Mouse (Mus musculus) 3134 (cell line): ENCODE measurements around the gene Lrrk2.

Experiments used
- DNase-seq: peaks from one replicate; pipeline ENCODE4 v3.0.0-alpha.2; 2011; ENCODE audit warnings: low spot score; ENCODE audit not compliant: insufficient read length; ENCODE audit errors: extremely low read depth

Lrrk2 gene

DNA sequence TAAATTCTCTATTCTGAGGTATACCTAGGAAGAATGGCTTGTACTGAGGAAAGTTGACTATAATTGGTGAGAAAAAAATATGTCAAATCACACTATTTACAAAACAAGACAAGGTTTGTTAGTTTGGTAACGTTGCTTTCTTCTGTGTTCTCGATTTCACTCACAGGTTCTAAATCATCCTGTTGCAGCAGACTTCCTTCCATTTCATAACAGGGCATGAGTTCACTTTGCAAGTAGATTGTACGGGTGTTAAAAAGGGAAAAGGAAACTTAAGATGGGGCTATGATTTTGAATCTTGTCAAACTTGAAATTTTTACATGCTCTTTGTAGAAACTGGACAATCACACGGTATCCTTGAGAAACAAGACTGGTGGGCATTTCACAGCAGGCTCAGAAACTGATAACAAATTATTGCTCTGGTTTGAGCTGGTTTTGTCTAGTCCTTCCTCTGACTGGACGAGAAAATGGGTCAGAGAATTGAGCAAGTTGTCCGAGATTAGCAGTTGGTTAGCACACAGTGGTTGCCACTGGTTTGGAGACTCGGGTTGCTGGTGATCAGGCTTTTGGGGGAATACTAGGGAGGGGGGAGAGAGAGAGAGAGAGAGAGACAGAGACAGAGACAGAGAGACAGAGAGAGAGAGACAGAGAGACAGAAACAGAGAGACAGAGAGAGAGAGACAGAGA is 13.0 kb downstream of the Lrrk2 start:
- DNase-seq: no peak

DNA sequence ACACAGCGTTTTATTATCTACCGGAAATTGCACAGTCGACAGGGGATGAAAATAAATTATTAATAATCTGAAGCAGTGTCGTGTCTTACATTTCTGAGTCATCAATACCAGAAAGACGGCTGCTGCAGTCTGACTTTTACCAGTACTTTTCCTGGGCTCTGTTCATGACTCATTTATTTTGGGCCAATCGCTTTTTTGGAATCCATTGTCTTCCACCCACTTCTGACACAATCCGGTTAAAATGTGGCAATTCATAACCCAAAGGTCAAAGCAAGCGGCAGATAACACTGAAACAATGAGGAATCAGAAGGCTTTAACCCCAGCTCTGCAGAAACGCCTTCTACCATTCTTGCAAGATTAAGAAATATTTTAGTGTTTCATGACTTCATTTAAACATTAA is 17.7 kb downstream of the Lrrk2 start:
- peak; percentile 29 for DNase-seq

GRCm38 (mm10) chr15:91693051-91693450 is 20.1 kb downstream of the Lrrk2 start:
- no peak for DNase-seq

DNA sequence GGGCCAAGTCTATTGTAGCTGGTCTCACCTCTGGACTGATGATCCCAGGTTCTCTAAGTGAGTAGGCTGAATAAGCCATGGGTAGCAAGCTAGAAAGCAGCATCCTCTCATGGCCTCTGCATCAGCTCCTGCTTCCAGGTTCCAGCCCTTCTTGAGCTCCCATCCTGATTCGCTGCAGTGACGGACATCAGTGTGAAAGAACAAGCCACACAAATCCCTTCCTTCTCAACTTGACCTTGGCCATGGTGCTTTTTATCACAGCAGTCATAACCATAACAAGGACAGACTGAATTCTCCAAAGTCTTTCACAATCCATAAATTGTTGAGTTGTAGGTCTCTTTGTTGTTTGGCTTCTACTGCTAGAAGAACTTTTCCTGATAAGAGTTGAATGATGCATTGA is 20.9 kb downstream of the Lrrk2 start:
- DNase-seq: no peak

- DNase-seq: peak; percentile 29
Observed at GRCm38 (mm10) chr15:91700841-91701240, 27.9 kb downstream of the Lrrk2 start.

GRCm38 (mm10) chr15:91702991-91703715 is 30.2 kb downstream of the Lrrk2 start:
- peak; percentile 81 for DNase-seq

- DNase-seq: no peak
Observed at GRCm38 (mm10) chr15:91704091-91704490, 31.1 kb downstream of the Lrrk2 start.

DNA sequence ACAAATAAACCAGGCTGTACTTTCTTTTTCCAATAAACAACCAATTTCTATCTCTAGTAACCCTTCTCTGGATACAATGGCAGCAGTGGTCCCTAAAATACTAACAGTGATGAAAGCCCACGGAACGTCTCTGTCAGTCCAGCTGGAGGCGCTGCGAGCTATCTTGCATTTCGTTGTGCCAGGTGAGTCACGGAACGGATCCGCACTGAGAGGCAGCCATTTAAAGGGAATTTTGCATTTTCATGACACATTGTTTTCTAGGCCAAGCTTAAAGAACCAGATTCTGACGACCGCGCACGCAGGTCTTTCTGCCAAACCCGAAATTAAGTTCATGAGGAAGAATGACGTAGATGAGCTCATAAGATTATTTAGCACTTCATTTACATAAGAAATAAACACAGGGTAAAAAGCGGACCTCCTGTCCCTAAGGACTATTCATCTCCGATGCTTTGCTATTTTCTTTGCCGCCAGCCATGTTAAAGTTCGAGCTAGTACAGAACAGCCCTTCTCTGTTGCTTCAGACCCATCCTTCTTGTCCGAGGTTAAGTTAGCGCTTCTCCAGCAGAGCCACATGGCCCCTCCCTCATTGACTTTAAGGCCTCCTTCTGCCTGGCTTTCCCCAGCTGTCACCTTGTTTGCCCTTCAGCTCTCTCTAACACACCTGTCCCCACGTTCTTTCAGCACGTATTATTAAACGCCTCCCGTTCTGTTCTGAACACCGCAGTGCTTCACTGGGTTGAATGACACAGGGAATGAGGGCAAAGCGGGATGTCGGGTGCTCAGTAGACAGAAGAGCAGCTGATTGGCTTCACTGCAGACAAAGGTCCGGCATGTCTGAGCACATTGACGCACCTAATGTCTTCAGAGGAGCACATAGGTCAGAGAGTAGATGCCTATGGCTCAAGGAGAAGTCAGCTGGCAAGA is 36.5 kb downstream of the Lrrk2 start:
- DNase-seq: no peak

DNA sequence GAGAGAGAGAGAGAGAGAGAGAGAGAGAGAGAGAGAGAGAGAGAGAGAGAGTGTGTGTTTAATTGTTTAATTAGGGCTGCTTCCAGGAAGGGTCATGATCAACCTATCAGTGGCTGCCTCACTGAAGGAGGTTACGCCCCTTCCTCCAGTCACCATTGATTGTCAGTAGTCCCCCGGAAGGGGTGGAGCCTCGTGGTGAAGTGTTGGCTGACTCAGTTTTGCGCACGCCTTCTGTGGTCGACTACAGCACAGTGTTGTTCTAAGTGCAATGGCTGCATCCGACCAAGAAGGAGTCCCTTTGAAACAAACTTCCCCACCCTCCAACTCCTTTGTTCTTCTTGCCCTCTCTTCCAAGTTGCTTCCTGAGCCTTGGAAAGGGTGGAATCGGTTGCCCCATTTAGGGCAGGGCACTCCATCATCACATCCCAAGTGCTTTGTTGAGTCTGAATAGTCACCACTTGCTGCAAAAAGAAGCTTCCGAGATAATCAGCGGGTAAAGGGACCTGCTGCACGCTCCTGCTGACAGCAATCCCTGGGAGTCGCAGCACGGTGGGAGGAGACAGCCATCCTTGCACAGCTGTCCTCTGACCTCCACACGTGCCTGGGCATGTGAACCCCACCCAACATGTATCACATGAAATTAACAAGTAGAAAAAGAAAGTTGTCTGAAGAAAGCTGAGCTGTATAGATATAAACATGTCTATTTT is 62.4 kb downstream of the Lrrk2 start:
- no peak for DNase-seq

DNA sequence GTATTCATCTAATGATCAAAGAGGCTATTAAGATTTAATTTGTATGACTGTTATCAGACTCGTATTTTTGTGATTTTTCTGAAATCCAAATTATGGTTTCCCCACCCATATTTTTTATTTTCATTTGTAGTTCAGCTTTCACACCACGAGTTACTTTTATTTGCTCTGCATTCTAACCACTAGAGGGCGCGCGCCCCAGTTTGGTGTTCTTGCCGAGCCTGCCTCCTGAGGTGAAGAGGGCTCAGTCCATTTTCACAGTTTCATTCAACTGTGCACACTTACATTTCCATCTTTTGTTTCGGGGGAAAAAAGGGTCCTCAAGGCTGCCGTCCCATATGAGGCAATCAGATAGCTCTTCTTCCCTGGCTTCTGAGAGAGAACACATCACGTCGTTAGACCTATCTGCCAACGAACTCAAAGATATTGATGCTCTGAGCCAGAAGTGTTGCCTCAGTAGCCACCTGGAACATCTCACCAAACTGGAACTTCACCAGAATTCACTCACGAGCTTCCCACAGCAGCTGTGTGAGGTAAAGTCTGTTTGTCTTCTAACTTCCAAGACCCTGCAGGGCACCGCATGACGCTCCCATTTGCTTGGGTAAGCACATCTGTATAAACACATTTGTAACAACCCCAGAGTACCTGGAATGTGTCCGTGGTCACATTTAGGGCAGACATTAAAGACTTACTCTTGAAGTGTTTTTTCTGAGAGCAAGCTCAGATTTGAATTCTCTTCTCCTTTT is 64.0 kb downstream of the Lrrk2 start:
- DNase-seq: no peak

DNA sequence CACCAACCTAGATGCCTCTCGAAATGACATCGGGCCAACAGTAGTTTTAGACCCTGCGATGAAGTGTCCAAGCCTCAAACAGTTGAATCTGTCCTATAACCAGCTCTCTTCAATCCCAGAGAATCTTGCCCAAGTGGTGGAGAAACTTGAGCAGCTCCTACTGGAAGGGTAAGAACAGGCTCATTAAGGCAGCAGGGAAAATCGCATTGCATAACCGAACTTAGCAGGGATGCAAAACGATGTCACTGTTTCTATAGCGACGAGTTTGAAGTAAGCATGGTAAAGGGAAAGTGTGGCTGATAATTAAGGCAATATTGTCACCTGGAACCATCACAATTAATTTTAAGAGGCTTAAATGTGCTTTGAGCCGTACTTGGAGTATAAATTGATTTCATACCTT is 65.8 kb downstream of the Lrrk2 start:
- DNase-seq: no peak

- DNase-seq: no peak
Observed at GRCm38 (mm10) chr15:91745501-91745900, 72.5 kb downstream of the Lrrk2 start.

DNA sequence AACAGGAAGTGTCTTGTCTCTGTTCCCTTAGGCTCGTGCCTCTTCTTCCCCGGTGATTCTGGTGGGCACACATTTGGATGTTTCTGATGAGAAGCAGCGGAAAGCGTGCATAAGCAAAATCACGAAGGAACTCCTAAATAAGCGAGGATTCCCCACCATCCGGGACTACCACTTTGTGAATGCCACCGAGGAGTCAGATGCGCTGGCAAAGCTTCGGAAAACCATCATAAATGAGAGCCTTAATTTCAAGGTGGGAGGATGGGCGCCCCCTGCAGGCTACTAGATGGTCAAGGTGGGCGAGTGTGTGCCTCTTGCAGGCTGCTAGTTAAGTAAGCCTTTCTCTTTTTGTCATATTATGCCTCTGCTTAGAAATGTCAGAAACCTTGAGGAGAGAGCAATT is 79.1 kb downstream of the Lrrk2 start:
- DNase-seq: no peak

- DNase-seq: no peak
Observed at GRCm38 (mm10) chr15:91753378-91754080, 80.6 kb downstream of the Lrrk2 start.

DNA sequence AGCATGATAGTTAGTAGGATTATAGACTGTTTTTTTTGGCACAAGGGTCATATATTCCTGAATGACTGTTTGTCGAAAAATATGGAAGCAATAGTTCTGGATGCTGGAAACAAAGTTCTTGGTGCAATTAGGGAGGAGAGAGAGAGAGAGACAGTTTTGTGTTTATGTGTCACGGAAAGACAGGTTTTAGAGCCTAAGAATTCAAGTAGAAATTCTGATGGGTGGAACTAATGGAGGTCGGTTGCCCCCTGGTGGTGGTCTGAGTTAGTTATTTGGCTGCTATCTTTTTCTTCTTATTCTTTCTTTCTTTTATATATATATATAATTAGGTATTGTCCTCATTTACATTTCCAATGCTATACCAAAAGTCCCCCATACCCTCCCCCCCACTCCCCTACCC is 81.6 kb downstream of the Lrrk2 start:
- DNase-seq: no peak

DNA sequence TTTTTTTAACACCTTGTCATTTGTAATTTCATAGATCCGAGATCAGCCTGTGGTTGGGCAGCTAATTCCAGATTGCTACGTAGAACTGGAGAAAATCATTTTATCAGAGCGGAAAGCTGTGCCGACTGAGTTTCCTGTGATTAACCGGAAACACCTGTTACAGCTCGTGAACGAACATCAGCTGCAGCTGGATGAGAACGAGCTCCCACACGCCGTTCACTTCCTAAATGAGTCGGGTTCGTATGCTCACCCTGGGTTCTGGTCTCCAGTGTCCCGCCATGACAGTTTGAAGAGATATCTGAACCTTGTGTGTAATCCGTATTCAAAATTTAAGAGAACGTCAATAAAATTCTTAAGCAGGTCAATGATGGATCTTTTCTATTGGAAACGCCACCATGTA is 82.8 kb downstream of the Lrrk2 start:
- no peak for DNase-seq

- DNase-seq: no peak
Observed at GRCm38 (mm10) chr15:91772041-91772440, 99.1 kb downstream of the Lrrk2 start.

DNA sequence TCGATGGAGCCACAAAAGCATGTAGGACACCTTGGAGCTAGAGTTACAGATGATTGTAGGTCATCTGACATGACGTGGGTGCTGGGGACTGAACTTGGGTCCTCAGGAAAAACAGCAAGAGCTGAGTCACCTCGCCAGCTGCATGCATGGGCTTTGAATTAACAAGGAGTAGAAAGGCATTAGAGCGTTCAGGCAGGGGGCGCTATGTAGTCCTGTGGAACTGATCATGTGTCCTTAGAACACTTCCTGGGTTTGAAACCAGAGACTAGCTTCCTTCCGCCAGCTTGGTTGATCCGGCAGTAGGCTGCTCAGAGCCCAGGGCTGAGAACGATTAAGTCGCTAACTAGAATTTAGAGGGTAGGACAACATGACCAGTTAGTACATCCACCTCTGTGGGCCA is 106.2 kb downstream of the Lrrk2 start:
- no peak for DNase-seq

DNA sequence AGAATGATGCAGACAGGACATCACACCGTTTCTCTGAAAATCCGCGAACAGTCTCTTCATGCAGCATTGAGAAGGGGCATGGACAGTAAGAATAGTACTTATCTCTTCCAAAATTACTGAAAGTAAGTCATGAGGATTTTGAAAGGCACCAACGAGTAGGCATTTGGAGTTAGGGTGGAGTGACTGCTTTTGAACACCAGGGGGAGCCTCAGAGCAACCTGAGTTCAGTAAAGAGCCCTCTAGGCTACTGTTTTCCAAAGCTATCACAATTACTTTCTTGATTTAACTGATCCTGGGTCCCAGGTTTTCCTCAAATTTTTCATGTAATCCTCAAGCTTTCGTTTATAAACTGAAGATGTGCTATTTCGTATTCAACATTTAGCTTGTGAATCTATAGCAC is 108.2 kb downstream of the Lrrk2 start:
- DNase-seq: peak; percentile 5
